Mouse (Mus musculus) ES-CJ7 (cell line): ENCODE measurements around the gene Map1lc3b.
A peak's percentile ranks its signal among the peaks of the same experiment; 100 is the strongest.
"Not testable (repeated sequence)": the region's sequence is repeated elsewhere in the genome, so short reads cannot be mapped to it uniquely, and the experiment has no call there.

ENCODE experiments used
- DNase-seq: peaks from one replicate; pipeline ENCODE4 v3.0.0; 2011; ENCODE audit warnings: low read depth, low spot score

The Map1lc3b gene

GRCm38 (mm10) chr8:121572121-121572520, 18.0 kb upstream of the Map1lc3b start:
- DNase-seq: no peak

DNA sequence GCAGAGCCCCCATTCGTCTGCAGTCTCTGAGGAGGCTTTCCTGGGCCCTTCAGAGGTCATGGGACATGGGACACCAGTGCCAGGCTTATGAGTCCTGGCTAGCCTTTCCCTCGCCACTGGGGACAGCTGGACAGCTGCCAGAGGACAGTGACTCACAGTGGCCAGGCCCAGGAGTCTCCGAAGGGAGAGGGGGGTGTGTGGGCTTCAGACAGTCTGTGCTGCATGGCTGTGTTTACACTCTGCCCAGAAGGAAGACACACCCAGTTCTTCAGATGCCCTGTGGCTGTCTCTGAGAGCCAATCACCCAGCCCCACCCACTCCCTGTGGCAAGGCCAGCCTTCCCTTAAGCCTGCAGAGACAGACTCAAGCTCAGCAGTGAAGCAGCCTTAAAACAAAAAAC, 16.9 kb upstream of the Map1lc3b start:
- DNase-seq: no peak

DNA sequence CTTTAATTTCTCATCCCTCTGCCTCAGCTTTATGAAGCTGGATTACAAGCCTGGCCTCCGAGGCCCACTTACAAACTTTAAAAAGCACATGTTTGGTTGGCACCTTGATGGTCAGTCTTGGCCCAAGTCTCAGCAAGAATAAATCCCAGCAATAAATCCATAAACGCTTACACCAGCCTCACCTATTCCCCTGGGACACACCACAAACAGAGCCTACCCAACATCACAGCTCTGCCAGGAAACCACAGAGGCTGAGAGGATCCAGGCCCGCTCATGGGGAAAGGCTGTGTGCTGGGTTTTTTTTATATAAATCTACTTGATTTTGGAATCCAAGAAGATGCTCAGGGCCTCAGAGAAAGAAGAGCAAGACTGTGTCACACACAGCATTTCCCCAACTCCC, 14.5 kb upstream of the Map1lc3b start:
- no peak for DNase-seq

DNA sequence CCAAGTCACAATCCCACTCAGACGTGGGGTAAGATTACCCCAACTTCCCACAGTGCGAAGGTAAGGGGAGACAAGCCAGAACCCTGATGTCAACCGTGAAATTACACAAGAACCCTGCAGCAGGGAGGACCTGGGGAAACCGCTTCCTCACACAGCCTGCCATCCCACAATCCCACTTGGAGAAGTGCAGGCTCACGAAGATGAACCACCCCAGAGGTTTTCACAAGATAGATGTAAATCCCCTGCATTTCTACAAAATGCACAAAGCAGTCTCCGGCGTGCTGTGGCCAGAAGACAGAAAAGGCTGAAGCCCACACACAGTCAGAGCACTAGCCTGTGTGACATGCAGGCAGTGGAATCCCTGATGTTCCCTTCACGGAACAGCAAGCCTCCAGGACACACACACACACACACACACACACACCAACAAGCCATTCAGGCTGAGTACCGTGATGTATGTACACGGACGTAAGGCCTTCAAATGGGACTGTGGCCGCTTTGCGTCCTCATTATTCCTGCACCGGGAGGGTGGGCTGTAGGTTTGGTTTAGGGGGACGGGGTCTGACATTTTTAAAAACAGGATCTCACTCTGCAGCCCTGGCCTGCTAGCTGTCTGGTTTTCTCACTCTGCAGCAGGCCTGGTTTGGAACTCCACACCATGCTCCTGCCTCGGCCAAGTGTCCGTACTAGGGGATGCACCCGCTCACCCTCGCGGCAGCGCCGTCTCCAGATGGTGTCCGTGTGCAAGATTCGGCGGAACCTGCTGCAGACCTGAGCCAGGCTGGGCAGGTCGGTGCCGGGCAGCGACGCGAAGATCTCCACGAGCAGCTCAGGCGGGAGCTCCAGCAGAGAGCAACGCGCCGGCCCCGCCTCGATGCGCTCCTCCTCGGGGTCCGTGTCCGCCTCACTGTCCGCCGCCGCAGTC, 12.1 kb upstream of the Map1lc3b start:
- no peak for DNase-seq

DNA sequence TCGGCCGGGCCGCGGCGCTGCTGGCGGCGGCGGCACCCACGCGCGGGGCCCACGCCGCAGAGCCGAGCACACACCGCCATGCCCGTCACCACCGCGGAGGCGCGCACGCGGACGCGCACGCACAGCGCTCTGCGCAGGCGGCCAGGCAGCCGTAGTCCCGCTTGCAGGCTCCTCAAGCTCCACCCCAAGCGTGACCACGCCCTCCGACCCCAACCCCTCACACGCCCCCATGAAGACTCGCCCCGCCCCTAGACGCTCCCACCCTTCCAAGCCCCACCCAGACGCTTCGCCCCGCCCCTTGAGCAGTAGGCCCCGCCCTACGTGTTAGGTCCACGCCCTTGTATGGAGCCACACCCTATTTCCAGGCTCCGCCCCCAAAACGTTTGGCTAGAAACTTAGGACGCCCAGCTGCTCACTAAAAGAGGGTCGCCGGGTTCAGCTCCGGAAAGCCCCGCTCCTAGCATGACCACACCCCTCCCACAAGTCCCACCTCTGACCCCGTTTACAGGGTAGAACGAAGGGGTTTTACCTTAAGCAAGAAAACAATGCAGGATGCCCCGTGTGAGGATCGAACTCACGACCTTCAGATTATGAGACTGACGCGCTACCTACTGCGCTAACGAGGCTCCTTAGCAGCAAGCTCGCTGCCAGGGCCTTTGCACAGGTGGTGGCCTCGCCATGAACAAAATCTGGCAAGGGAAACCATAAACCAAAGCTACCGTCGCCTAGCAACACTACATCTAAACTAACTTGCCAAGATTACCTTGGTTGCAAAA, 11.3 kb upstream of the Map1lc3b start, which contains the start of gene Fbxo31:
TSS of gene Fbxo31 (minus strand) at position 131 of the 776 bp plus-strand sequence.
- peak; percentile 100 for DNase-seq

DNA sequence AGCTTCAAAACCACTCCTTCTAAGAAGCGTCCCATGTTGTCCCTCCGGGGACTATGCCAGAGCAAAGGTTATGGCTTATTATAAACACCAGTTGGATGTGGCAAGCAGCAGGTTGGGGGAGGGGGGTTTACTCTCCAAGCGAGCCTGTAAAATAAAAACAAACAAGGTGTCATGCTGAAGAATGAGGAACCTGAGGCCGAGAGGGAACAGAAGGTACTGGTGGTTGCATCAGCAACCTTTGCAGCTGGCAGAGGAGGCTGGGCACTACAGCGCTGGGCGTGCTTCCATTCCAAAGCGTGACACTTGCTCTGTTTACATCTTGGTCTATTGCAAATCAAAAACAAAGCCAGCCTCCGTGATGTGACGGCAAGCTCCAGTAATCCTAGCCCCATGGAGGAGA, 9.7 kb upstream of the Map1lc3b start:
- DNase-seq: no peak

GRCm38 (mm10) chr8:121583653-121584052, 6.5 kb upstream of the Map1lc3b start:
- DNase-seq: no peak

DNA sequence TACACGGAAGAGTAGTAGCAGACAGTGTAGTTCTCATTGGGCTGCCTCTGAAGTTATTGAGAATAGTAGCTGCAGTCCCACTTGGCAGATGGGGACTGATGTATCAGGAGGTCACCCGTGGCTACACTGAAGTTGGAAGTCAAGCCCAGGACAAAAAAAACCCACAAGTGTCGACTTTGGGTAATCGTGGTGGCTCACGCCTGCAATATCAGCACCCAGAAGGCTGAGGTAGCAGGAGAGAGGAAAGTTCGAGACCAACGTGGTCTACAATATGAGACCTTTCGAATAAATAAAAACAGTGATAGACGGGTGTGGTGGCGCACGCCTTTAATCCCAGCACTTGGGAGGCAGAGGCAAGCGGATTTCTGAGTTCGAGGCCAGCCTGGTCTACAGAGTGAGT, 5.4 kb upstream of the Map1lc3b start:
- no peak for DNase-seq

DNA sequence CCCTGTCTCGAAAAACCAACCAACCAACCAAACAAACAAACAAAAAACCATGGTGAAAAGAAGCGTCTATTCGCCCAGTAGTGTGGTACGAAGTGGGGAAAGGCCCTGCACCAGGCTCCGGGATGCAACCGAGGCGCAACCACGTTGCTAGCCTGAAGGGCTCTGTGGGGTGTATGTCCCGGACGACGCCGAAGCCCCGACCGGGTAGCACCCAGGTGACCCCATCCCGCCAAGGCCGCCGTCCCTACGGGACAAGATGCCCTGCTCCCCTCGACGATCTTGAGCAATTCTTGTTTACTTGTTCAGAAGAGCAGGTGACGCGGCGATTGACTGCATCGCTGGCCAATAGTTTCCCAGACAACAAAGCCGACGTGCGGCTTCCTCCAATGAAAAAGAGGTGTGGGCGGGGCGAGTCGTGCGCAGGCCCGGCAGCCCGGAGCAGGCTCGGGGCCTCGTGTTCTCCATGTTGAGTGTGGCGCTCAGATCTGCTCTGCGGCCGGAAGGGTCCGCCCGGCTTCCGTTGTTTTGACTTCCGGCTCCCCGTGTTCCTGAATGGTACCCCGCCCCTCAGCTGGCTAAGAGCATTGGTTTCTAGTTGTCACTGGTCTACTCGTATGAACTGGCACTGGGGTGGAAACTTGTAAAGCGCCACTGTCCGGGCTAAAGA, 4.9 kb upstream of the Map1lc3b start:
- peak; percentile 99 for DNase-seq

GRCm38 (mm10) chr8:121588750-121589149, 1.4 kb upstream of the Map1lc3b start:
- no peak for DNase-seq

GRCm38 (mm10) chr8:121589205-121589726, 895 bp upstream of the Map1lc3b start:
- DNase-seq: no peak

- DNase-seq: peak; percentile 93
Measured at GRCm38 (mm10) chr8:121591178-121592066, 1.3 kb downstream of the Map1lc3b start.

DNA sequence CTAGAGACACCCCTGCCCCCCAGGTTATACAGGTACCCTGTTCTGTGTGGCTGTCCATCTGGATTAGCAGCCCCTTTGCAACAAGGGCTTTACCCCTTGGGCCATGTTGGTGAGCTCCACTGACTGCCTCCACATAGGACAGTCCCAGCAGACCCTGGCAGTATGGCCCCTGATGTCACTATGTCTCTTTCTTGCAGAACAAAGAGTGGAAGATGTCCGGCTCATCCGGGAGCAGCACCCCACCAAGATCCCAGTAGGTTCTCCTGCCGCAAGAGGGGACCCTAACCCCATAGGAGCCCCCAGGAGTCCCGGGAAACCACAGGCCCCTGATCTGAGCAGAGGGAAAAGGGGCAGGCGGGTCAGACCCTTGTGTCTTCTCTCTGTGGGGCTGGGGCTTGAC, 3.1 kb downstream of the Map1lc3b start:
- DNase-seq: no peak

DNA sequence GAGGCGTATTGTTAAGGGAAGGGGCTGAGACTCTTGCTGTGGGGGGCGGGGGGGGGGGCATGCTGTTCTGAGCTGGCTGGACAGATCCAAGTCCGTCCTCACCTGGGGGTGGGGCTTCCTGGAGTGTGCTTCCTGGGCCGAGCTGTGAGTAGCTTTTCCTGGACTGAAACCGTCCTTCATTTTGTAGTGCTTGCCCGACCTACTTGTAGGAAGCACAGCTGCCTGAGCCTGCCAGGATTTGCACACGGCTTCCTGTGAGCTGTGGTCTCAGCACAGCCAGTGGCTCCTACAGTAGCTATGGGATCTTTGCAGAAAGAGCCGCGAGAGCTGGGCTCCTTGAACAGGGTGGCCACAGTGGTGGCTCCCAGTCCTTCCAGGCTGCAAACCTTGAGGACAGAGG, 3.8 kb downstream of the Map1lc3b start:
- DNase-seq: no peak

- not testable (repeated sequence) for DNase-seq
Measured at GRCm38 (mm10) chr8:121597492-121597891, 7.3 kb downstream of the Map1lc3b start.

GRCm38 (mm10) chr8:121598190-121598589, 8.0 kb downstream of the Map1lc3b start:
- DNase-seq: no peak

GRCm38 (mm10) chr8:121598892-121599291, 8.7 kb downstream of the Map1lc3b start:
- DNase-seq: peak; percentile 86

GRCm38 (mm10) chr8:121599842-121600241, 9.7 kb downstream of the Map1lc3b start:
- DNase-seq: no peak

- DNase-seq: no peak
Measured at GRCm38 (mm10) chr8:121602411-121602810, 12.2 kb downstream of the Map1lc3b start.

- peak; percentile 92 for DNase-seq
Measured at GRCm38 (mm10) chr8:121602860-121603259, 12.7 kb downstream of the Map1lc3b start.

- DNase-seq: no peak
Measured at GRCm38 (mm10) chr8:121603801-121604200, 13.6 kb downstream of the Map1lc3b start.
